Mouse (Mus musculus) myocyte (in vitro differentiated cells): Measurements from ENCODE around the gene Mrps11. TPM values are rescaled to one million over a fixed set of nuclear protein-coding genes. Genes with fewer than 3 reads are reported as not detected.

Experiments used
- H3K27me3 ChIP-seq: one replicate; pipeline ENCODE4 v1.6.1; 2011; ENCODE audit not compliant: control insufficient read depth, insufficient read depth, insufficient read length
- H3K36me3 ChIP-seq: one replicate; pipeline ENCODE4 v1.6.1; 2011; ENCODE audit not compliant: control insufficient read depth, insufficient read depth
- H3K4me2 ChIP-seq: one replicate; pipeline ENCODE4 v1.6.1; 2011; ENCODE audit warnings: low read depth, control low read depth
- H3K4me3 ChIP-seq: one replicate; pipeline ENCODE4 v1.5.1; 2011; ENCODE audit warnings: mild to moderate bottlenecking, control low read depth, moderate library complexity
- H3K79me2 ChIP-seq: one replicate; pipeline ENCODE4 v1.6.1; 2011; ENCODE audit not compliant: control insufficient read depth, insufficient read depth
- H3ac ChIP-seq: one replicate; pipeline ENCODE4 v1.6.1; 2011; ENCODE audit not compliant: control insufficient read depth, insufficient read length
- CEBPB ChIP-seq: IDR thresholded peaks from 2 replicates; pipeline ENCODE4 v1.6.1; 2011; ENCODE audit warnings: mild to moderate bottlenecking, moderate library complexity; ENCODE audit not compliant: poor library complexity, insufficient read depth, severe bottlenecking
- E2F4 ChIP-seq: IDR thresholded peaks from one replicate; pipeline ENCODE4 v1.6.1; 2011; ENCODE audit warnings: mild to moderate bottlenecking, control low read depth, moderate library complexity; ENCODE audit not compliant: insufficient read depth
- MAX ChIP-seq: IDR thresholded peaks from one replicate; pipeline ENCODE4 v1.6.1; 2011; ENCODE audit warnings: low read depth, mild to moderate bottlenecking, control low read depth
- MYOD1 ChIP-seq, 3 experiments: IDR thresholded peaks; one replicate each; pipeline ENCODE4 v1.6.1; 2011; ENCODE audit warnings: control low read depth in 2 of 3, low read depth in 2 of 3, mild to moderate bottlenecking in 2 of 3, moderate library complexity in 1 of 3; ENCODE audit not compliant: insufficient read length in 2 of 3, control insufficient read depth in 1 of 3
- MYOG ChIP-seq, 3 experiments: IDR thresholded peaks; one replicate each; pipeline ENCODE4 v1.6.1; 2011; ENCODE audit warnings: control low read depth in 2 of 3, low read depth in 2 of 3, mild to moderate bottlenecking in 2 of 3; ENCODE audit not compliant: insufficient read length in 2 of 3, control insufficient read depth in 1 of 3, insufficient read depth in 1 of 3
- POLR2A ChIP-seq: IDR thresholded peaks from one replicate; pipeline ENCODE4 v1.6.1; 2011; ENCODE audit warnings: low read depth, mild to moderate bottlenecking, control low read depth, moderate library complexity; ENCODE audit not compliant: insufficient read length
- POLR2AphosphoS2 ChIP-seq: IDR thresholded peaks from one replicate; pipeline ENCODE4 v1.6.1; 2011; ENCODE audit warnings: low read depth, control low read depth; ENCODE audit not compliant: insufficient read length
- REST ChIP-seq: IDR thresholded peaks from one replicate; pipeline ENCODE4 v1.6.1; 2011; ENCODE audit warnings: mild to moderate bottlenecking, control low read depth, moderate library complexity; ENCODE audit not compliant: insufficient read depth, insufficient read length
- SRF ChIP-seq: IDR thresholded peaks from one replicate; pipeline ENCODE4 v1.6.1; 2011; ENCODE audit warnings: low read depth; ENCODE audit not compliant: control insufficient read depth, insufficient read length
- TCF12 ChIP-seq: IDR thresholded peaks from one replicate; pipeline ENCODE4 v1.6.1; 2011; ENCODE audit warnings: mild to moderate bottlenecking, control low read depth; ENCODE audit not compliant: poor library complexity, insufficient read depth, severe bottlenecking
- TCF3 ChIP-seq: IDR thresholded peaks from one replicate; pipeline ENCODE4 v1.6.1; 2011; ENCODE audit warnings: low read depth, control low read depth; ENCODE audit not compliant: insufficient read length
- USF1 ChIP-seq: IDR thresholded peaks from one replicate; pipeline ENCODE4 v1.6.1; 2011; ENCODE audit warnings: low read depth, mild to moderate bottlenecking, control low read depth, moderate library complexity
- polyA plus RNA-seq: library from polyadenylated mRNA; unstranded; fragments of >200 nt; fragmentation: generic; extraction: Trizol; gene quantifications from one replicate; pipeline ENCODE4 v1.2.1, GENCODE M21; 2012; ENCODE audit warnings: missing spikeins

Mrps11 gene
- polyA plus RNA-seq, 1 experiment: 57.7 TPM

- no peaks in the 10 kb centered on the region for H3K36me3 ChIP-seq
- TF ChIP-seq MYOD1 (IDR thresholded peaks at IDR 0.05; ENCODE audit: control insufficient read depth in 1 of 3, insufficient read length in 2 of 3, low read depth in 2 of 3): no peak
- TF ChIP-seq MYOG (IDR thresholded peaks at IDR 0.05; ENCODE audit: control insufficient read depth in 1 of 3, insufficient read depth in 1 of 3, insufficient read length in 2 of 3, low read depth in 2 of 3): no peak
- TF ChIP-seq E2F4: no peak
- no peak for TF ChIP-seq REST
- TF ChIP-seq TCF12: no peak
- no peak for TF ChIP-seq CEBPB
- TF ChIP-seq SRF: no peak
- TF ChIP-seq TCF3: no peak
- TF ChIP-seq POLR2AphosphoS2: no peak
- TF ChIP-seq POLR2A: no peak
- no peak for TF ChIP-seq MAX
- TF ChIP-seq USF1: no peak
- no peak overlapping the region for H3K4me2 ChIP-seq
- H3K4me3 ChIP-seq: no peak overlapping the region
- H3K27me3 ChIP-seq: no peaks in the 10 kb centered on the region
- no peaks in the 10 kb centered on the region for H3K79me2 ChIP-seq
- H3ac ChIP-seq: no peak overlapping the region
Measured at GRCm38 (mm10) chr7:78769075-78769652, 13.8 kb upstream of the Mrps11 start.

DNA sequence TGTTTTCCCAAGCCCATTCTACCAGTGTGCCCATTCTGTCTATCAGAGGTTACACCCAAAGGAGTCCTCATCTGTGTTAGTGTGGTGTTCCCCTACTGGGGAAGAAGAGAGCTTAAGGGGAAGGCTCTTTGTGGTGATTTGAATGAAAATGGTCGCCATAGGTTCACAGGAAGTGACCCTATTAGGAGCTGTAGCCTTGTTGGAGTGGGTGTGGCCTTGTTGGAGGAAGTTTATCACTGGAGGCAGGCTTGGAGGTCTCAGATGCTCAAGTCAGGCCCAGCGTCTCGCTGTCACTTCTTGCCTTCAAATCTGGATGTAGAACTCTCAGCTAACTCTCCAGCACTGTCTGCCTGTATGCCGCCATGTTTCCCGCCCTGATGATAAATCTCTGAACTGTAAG is 12.0 kb upstream of the Mrps11 start:
- Histone ChIP-seq H3K4me2 (no peak overlapping the region), H3K4me3 (no peak overlapping the region), H3ac (no peak overlapping the region), H3K36me3 (peaks cover 10% of the 10 kb centered on the region), H3K27me3 (no peaks in the 10 kb centered on the region), H3K79me2 (no peaks in the 10 kb centered on the region)
- TF ChIP-seq TCF12 (no peak), E2F4 (no peak), REST (no peak), USF1 (no peak), POLR2A (no peak), TCF3 (no peak), POLR2AphosphoS2 (no peak)

DNA sequence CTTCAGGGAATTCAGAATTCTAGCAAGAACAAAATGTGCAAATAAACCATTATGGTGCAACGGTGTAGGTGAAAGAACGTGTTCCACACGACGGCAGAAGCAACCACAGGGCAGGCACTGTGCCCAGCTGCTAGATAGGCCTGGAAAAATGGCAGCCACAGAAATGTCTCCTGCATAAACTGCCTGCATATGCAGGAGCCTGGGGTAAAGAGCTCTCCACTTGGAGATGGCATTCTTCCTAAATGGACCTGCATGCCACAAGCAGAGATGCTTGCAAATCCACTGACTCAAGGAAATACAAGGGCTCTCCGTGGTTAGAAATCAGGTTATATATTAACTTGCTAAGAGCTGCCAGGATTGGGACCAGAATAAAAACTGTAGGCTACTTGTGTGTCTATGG is 4.2 kb upstream of the Mrps11 start:
- Histone ChIP-seq H3K79me2 (peaks cover 16% of the 10 kb centered on the region), H3K27me3 (no peaks in the 10 kb centered on the region), H3K4me3 (no peak overlapping the region), H3K4me2 (no peak overlapping the region), H3K36me3 (peaks cover 30% of the 10 kb centered on the region), H3ac (no peak overlapping the region)
- TF ChIP-seq TCF3 (no peak), MYOG (IDR thresholded peaks at IDR 0.05; ENCODE audit: control insufficient read depth in 1 of 3, insufficient read depth in 1 of 3, insufficient read length in 2 of 3, low read depth in 2 of 3) (no peak), POLR2AphosphoS2 (no peak), CEBPB (no peak), USF1 (no peak), MAX (no peak), POLR2A (no peak), REST (no peak), TCF12 (no peak)

DNA sequence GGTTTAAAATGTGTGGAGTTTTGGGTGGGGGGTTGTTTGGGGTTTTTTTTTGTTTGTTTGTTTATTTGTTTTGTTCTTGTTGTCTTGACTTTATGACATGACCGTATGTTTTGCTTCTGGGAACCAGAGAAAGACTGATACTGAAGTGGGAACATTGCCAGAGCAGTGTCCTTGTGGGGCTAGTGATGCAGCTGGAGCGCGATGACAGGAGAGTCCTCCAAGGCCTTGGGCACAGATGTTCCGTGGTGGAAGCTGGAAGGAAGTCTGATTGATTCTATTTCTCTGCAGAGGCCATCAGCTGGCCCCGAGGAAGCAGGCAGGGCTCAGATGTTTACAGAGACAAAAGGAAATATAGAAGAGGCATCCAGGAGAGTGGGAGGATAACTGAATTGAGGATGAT is 3.0 kb downstream of the Mrps11 start:
- Histone ChIP-seq H3K36me3 (peaks cover 7% of the 10 kb centered on the region), H3K27me3 (no peaks in the 10 kb centered on the region), H3K4me3 (no peak overlapping the region), H3K79me2 (peaks cover 19% of the 10 kb centered on the region), H3ac (no peak overlapping the region), H3K4me2 (no peak overlapping the region)
- TF ChIP-seq MYOG (IDR thresholded peaks at IDR 0.05; ENCODE audit: control insufficient read depth in 1 of 3, insufficient read depth in 1 of 3, insufficient read length in 2 of 3, low read depth in 2 of 3): no peak
- TF ChIP-seq MAX: no peak
- TF ChIP-seq TCF12: no peak

- Histone ChIP-seq H3ac (no peak overlapping the region), H3K79me2 (peaks cover 8% of the 10 kb centered on the region), H3K27me3 (no peaks in the 10 kb centered on the region), H3K4me3 (no peak overlapping the region), H3K4me2 (no peak overlapping the region), H3K36me3 (peaks cover 9% of the 10 kb centered on the region)
- TF ChIP-seq CEBPB (no peak), TCF3 (no peak), SRF (no peak), MYOD1 (IDR thresholded peaks at IDR 0.05; ENCODE audit: control insufficient read depth in 1 of 3, insufficient read length in 2 of 3, low read depth in 2 of 3) (no peak), E2F4 (no peak), MYOG (IDR thresholded peaks at IDR 0.05; ENCODE audit: control insufficient read depth in 1 of 3, insufficient read depth in 1 of 3, insufficient read length in 2 of 3, low read depth in 2 of 3) (no peak)
Measured at GRCm38 (mm10) chr7:78787793-78788380, 5.0 kb downstream of the Mrps11 start.
